Mouse (Mus musculus): ENCODE results near the gene Osm. TPM values are rescaled to one million over a fixed set of nuclear protein-coding genes. Genes with fewer than 3 reads are reported as not detected.

The Osm gene
- total and polyA plus RNA-seq, 2 experiments: not detected

DNA sequence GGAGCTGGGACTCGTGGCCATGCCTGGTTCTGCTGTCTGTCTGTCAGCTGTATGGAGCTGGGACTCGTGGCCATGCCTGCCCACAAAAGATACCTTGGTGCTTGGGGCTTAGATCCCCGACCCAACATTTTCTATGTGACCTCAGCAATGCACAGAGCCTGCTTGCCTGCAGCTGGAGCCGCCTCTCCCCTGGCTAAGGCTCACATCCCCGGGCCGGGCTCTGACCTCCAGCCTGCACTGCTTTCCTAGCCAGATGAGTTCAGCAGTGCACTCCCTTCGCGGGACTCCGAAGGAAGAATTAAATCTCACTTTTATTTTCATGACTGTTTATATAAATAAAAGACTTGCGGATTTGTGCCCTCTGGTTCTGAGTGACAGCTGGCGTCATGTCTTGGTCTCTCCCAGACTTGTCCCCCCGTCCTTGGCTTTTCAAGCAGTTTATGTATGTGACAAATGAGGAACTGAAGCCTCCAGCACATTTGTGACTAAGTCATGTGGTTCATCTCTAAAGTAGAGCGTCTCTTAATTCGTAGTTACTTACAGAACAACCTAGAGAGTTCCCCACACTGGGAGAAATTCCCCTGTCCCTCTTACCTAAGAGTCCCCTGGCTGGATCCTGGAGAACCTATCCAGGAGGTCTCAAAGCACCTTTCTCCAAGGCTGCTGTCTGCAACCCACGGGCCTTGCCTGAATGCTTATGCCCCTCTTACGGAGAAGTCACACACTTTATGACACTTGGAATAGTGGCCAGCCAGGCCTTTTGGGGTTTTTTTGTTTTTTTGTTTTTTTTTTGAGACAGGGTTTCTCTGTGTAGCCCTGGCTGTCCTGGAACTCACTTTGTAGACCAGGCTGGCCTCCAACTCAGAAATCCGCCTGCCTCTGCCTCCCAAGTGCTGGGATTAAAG, 13.9 kb upstream of the Osm start:
- DNase-seq (ENCODE audit: extremely low read depth, low read depth, low spot score): no peak
- no peak overlapping the region for H3K27ac ChIP-seq (replicated peaks; ENCODE audit: insufficient read depth, low read depth, low read length)
- TF ChIP-seq CTCF (IDR thresholded peaks at IDR 0.05; ENCODE audit: low read depth, low read length): no peak
- H3K36me3 ChIP-seq (ENCODE audit: control insufficient read depth, insufficient read depth, low read length): no peaks in the 10 kb centered on the region
- no peak overlapping the region for H3K4me3 ChIP-seq (ENCODE audit: insufficient read depth, low read depth, low read length)
- 84% methylated on average over 17 of the region's 17 CpGs for WGBS
- no peaks in the 10 kb centered on the region for H3K79me2 ChIP-seq (ENCODE audit: control insufficient read depth, insufficient read depth, low read length)
- H3K4me1 ChIP-seq (ENCODE audit: control insufficient read depth, insufficient read depth, low read length): peaks cover 2% of the 10 kb centered on the region; the same call in 1 of the 2 replicates
- no peak overlapping the region for H3K9ac ChIP-seq (ENCODE audit: low read depth, low read length)
- no peaks in the 10 kb centered on the region for H3K27me3 ChIP-seq (ENCODE audit: control insufficient read depth, insufficient read depth, low read length)

DNA sequence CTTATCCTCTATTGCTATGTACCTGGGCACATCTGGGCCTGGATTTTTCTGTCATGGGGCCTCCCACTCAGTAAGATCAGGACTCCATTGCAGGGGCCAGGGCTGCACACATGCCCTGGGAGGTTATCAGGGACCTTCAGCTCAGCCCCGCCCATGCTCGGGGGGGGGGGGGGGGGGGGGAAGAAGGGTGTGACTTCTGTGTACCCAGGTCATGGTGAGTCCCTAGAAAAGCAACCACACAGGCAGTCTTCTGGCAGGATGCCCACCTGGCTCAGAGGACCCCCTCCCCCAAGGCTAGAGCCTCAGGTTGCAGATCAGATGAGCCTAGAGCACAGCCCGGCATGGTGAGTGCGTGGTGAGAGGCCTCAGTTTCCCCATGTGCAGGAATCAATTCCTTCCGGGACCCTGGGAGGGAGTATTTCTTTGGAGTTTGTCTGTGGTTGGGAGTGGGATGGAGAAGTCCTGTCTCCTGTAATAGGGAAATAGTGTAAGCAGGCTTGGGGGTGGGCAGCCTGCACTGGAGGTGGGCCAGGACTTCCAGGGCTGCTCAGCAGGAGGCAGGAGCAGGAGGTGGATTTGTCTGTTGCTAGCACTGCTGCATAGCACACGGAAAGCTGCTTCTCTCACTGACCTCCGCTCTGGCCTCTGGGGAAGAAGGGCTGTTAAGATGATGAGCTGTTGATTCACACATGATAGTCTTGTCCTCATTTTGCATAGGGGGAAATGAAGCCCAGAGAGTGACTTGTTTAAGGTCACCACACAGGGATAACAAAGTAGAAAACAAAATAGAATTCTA, 12.6 kb upstream of the Osm start:
- TF ChIP-seq POLR2A (IDR thresholded peaks at IDR 0.05; ENCODE audit: extremely low read depth, insufficient read depth, low read length): no peak
- TF ChIP-seq CTCF (IDR thresholded peaks at IDR 0.05; ENCODE audit: low read depth, low read length): no peak
- H3K27ac ChIP-seq (replicated peaks; ENCODE audit: insufficient read depth, low read depth, low read length): no peak overlapping the region
- H3K27me3 ChIP-seq (ENCODE audit: control insufficient read depth, insufficient read depth, low read length): no peaks in the 10 kb centered on the region
- no peak for DNase-seq (ENCODE audit: extremely low read depth, low read depth, low spot score)
- H3K4me1 ChIP-seq (ENCODE audit: control insufficient read depth, insufficient read depth, low read length): peaks cover 2% of the 10 kb centered on the region; the same call in 1 of the 2 replicates
- no peaks in the 10 kb centered on the region for H3K36me3 ChIP-seq (ENCODE audit: control insufficient read depth, insufficient read depth, low read length)
- H3K4me3 ChIP-seq (ENCODE audit: insufficient read depth, low read depth, low read length): no peak overlapping the region
- 57% methylated on average over 6 of the region's 7 CpGs for whole genome bisulfite sequencing
- H3K79me2 ChIP-seq (ENCODE audit: control insufficient read depth, insufficient read depth, low read length): no peaks in the 10 kb centered on the region
- no peak overlapping the region for H3K9ac ChIP-seq (ENCODE audit: low read depth, low read length)

DNA sequence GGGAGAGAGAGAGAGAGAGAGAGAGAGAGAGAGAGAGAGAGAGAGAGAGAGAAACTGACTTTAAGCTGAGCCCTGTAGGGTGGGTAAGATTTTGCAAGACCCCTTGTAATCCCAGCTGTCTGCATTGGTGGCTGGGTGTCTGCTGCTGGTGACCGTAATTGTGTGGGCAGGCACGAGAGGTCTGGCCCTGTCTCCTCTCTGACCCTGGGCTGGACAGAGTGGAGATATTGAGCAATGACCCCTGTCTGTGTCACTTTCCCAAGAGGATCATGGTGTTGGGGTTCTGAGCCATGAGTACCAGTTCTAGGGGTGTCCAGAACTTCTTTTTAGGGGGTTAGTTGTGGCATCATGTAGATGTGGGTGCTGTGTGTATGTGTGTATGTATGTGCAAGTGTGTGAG, 12.0 kb upstream of the Osm start:
- Histone ChIP-seq H3K4me3 (ENCODE audit: insufficient read depth, low read depth, low read length) (no peak overlapping the region), H3K27ac (replicated peaks; ENCODE audit: insufficient read depth, low read depth, low read length) (no peak overlapping the region), H3K4me1 (ENCODE audit: control insufficient read depth, insufficient read depth, low read length) (peaks cover 4% of the 10 kb centered on the region; the same call in 1 of the 2 replicates), H3K36me3 (ENCODE audit: control insufficient read depth, insufficient read depth, low read length) (no peaks in the 10 kb centered on the region), H3K79me2 (ENCODE audit: control insufficient read depth, insufficient read depth, low read length) (no peaks in the 10 kb centered on the region), H3K27me3 (ENCODE audit: control insufficient read depth, insufficient read depth, low read length) (no peaks in the 10 kb centered on the region), H3K9ac (ENCODE audit: low read depth, low read length) (no peak overlapping the region)
- peak; percentile 42 for DNase-seq (ENCODE audit: extremely low read depth, low read depth, low spot score)
- TF ChIP-seq CTCF (IDR thresholded peaks at IDR 0.05; ENCODE audit: low read depth, low read length) (no peak), POLR2A (IDR thresholded peaks at IDR 0.05; ENCODE audit: extremely low read depth, insufficient read depth, low read length) (no peak)
- 25% methylated on average over 2 of the region's 2 CpGs for WGBS

DNA sequence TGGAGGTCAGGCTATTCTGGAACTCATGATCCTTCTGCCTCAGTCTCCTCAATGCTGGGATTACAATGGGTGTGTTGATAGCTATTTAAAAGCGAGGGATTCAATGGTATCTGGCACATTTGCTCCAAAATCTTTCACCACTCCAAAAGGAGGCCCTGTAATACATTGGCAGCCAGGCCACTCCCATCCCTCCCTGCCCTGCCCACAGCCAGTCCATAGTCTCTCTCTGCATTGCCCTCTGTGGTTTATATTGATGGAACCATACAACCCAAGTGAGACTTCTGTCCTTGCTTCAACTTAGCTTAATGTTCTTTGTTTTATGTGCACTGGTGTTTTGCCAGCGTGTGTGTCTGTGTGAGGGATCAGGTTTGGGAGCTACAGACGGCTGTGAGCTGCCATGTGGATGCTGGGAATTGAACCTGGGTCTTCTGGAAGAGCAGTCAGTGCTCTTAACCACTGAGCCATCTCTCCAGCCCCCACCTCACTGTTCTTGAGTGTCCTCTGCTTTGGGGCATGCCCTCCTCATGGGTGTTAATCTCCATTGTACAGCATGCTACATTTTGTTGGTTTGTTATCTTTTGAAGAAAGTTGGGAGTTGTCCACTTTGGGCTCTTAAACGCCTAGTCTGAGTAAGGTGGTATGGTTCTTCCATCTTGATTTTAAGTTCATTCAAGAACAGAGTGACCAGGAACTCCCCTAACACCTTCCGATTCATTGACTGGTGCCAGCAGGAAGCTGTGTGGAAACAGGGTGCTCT, 9.5 kb upstream of the Osm start:
- WGBS: 90% methylated on average over 5 of the region's 5 CpGs
- TF ChIP-seq CTCF (IDR thresholded peaks at IDR 0.05; ENCODE audit: low read depth, low read length) (no peak), POLR2A (IDR thresholded peaks at IDR 0.05; ENCODE audit: extremely low read depth, insufficient read depth, low read length) (no peak)
- Histone ChIP-seq H3K79me2 (ENCODE audit: control insufficient read depth, insufficient read depth, low read length) (no peaks in the 10 kb centered on the region), H3K27me3 (ENCODE audit: control insufficient read depth, insufficient read depth, low read length) (no peaks in the 10 kb centered on the region), H3K4me3 (ENCODE audit: insufficient read depth, low read depth, low read length) (no peak overlapping the region), H3K27ac (replicated peaks; ENCODE audit: insufficient read depth, low read depth, low read length) (no peak overlapping the region), H3K36me3 (ENCODE audit: control insufficient read depth, insufficient read depth, low read length) (no peaks in the 10 kb centered on the region), H3K9ac (ENCODE audit: low read depth, low read length) (no peak overlapping the region), H3K4me1 (ENCODE audit: control insufficient read depth, insufficient read depth, low read length) (peaks cover 4% of the 10 kb centered on the region; the same call in 1 of the 2 replicates)
- DNase-seq (ENCODE audit: extremely low read depth, low read depth, low spot score): no peak

DNA sequence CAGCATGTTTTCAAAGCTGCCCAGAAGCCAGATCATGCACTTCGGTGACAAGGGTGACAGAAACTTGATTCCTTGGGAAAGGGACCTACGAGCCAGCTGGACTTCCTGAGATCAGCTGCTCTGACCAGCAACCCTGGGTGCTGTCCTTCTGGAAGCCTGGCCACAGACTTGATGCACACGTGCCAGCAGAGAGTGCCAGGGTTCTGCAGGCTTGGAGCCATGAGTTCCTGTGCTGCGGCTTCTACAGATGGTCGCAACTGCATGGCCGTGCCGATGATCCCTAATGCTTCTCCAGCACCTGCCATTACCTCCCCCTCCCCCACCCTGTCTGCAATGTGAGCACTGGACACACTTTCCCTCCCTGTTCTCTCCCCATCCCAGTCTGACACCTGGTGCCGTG, 7.8 kb upstream of the Osm start:
- no peak overlapping the region for H3K27ac ChIP-seq (replicated peaks; ENCODE audit: insufficient read depth, low read depth, low read length)
- peaks cover 4% of the 10 kb centered on the region; the same call in 1 of the 2 replicates for H3K4me1 ChIP-seq (ENCODE audit: control insufficient read depth, insufficient read depth, low read length)
- DNase-seq (ENCODE audit: extremely low read depth, low read depth, low spot score): peak; percentile 73
- H3K27me3 ChIP-seq (ENCODE audit: control insufficient read depth, insufficient read depth, low read length): no peaks in the 10 kb centered on the region
- no peaks in the 10 kb centered on the region for H3K36me3 ChIP-seq (ENCODE audit: control insufficient read depth, insufficient read depth, low read length)
- WGBS: 22% methylated on average over 8 of the region's 8 CpGs
- no peak overlapping the region for H3K9ac ChIP-seq (ENCODE audit: low read depth, low read length)
- no peaks in the 10 kb centered on the region for H3K79me2 ChIP-seq (ENCODE audit: control insufficient read depth, insufficient read depth, low read length)
- TF ChIP-seq CTCF (IDR thresholded peaks at IDR 0.05; ENCODE audit: low read depth, low read length): no peak
- TF ChIP-seq POLR2A (IDR thresholded peaks at IDR 0.05; ENCODE audit: extremely low read depth, insufficient read depth, low read length): no peak
- no peak overlapping the region for H3K4me3 ChIP-seq (ENCODE audit: insufficient read depth, low read depth, low read length)
